Mouse (Mus musculus) olfactory bulb, adult 2 months (tissue): ENCODE data around the gene Xntrpc.
"Not testable (repeated sequence)": the region's sequence is repeated elsewhere in the genome, so short reads cannot be mapped to it uniquely, and the experiment has no call there.

Source experiments
- CTCF ChIP-seq: fragments of 200-500 bp; IDR thresholded peaks from 2 replicates; pipeline ENCODE4 v1.5.1; 2012; ENCODE audit warnings: low read depth, mild to moderate bottlenecking, low read length, moderate library complexity; ENCODE audit not compliant: insufficient read depth
- POLR2A ChIP-seq: fragments of 200-500 bp; IDR thresholded peaks from 2 replicates; pipeline ENCODE4 v1.6.1; 2012; ENCODE audit warnings: mild to moderate bottlenecking, low read depth, low read length, moderate library complexity; ENCODE audit not compliant: insufficient read depth

DNA sequence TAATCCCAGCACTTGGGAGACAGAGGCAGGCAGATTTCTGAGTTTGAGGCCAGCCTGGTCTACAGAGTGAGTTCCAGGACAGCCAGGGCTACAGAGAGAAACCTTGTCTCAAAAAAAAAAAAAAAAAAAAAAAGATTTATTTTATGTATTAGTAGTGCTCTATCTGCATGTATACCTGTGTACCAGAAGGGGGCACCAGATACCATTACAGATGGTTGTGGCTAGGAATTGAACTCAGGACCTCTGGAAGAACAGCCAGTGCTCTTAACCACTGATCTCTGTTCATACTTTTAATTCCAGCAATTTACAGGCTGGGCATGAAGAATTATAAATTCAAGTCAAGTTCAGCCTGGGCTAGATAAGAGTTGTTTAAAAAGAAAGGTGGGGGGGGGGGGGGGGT, 17.0 kb upstream of the Xntrpc start:
- not testable (repeated sequence) for TF ChIP-seq POLR2A, CTCF
